Mouse (Mus musculus): ENCODE results near the gene Map1s.

The Map1s gene

GRCm38 (mm10) chr8:70905831-70906736 is at the start of gene Map1s:
Gene Map1s (plus strand): TSS chr8:70905932.
- DNase-seq (ENCODE audit: low read depth), result peak; percentile 87

- DNase-seq (ENCODE audit: low read depth), result no peak
These were observed 49.7 kb upstream of the Map1s start for GRCm38 (mm10) chr8:70856028-70856427.

DNA sequence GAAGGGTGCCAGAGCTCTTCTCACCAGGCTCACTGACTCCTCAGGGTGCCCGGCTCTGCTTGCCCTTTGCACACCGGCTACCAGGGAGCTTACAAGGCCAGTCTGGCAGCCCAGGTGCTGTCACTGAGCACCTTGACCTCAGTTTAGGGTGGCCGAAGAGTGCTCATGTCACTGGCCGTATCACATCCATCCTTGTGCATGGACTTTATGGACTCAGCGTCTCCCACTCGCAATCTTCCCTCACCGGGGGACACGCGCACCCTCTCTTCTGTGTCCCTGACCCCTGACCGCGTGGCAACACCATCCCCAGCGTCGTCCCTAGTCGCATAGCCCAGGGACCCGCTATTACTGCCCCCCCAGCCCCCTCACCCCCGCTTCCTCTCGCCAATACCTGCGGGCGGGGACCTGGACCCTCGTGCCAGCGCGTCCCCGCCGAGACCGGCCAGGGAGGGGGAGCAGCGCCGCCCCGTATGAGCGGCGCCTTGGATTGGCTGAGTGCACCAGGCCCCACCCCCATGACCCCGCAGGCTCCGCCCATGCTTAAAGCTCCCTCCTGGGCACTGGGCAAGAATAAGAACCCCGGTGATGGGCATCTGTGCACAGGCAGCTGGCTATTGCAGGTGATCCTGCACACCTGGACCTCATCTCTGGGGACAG is 49.1 kb upstream of the Map1s start:
- peak; percentile 23 for DNase-seq (ENCODE audit: low read depth)

GRCm38 (mm10) chr8:70857516-70857915 is 48.2 kb upstream of the Map1s start:
- DNase-seq (ENCODE audit: low read depth), result no peak

DNA sequence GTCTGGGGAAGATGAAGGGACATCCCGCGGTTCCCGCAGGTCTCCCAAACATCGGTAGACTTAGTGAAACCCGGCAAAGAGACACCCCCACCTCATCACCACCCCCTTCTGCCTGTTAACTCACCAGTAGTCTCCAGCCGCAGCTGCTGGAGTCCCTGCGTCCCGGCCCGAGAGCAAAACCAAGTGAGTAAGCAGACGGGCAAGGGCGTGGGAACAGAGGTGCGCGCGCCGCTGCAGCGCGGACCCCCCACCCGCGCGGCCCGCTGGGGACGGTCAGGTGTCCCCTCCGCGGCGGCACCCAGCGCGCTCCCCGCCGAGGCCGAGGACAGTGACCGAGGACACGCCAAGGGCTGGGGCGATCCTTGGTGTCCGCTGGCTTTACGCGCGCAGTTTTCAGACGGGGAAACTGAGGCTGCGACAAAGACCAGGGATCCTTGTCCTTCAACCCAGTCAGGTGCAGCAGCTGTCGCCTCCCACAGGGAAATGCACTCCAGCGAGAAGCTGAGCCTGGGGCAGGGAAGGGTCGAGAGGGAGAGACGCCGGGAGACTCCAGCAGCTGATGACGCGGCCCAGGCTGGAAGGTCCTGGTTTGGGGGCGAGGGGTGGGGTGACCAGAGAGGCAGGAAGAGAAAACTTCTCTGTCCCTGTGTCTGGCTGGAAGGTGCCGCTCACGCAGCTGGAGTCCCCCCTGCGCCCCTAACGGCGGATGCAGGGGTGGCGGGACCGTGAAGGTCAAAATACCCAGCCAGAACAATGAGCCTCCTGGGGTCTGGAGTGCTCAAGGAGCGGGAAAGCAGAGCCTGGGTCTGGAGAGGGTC is 42.7 kb upstream of the Map1s start, which contains the start of gene Kcnn1:
Gene Kcnn1, minus strand, starts transcription at position 435 of the 818 bp plus-strand sequence.
- no peak for DNase-seq (ENCODE audit: low read depth)

DNA sequence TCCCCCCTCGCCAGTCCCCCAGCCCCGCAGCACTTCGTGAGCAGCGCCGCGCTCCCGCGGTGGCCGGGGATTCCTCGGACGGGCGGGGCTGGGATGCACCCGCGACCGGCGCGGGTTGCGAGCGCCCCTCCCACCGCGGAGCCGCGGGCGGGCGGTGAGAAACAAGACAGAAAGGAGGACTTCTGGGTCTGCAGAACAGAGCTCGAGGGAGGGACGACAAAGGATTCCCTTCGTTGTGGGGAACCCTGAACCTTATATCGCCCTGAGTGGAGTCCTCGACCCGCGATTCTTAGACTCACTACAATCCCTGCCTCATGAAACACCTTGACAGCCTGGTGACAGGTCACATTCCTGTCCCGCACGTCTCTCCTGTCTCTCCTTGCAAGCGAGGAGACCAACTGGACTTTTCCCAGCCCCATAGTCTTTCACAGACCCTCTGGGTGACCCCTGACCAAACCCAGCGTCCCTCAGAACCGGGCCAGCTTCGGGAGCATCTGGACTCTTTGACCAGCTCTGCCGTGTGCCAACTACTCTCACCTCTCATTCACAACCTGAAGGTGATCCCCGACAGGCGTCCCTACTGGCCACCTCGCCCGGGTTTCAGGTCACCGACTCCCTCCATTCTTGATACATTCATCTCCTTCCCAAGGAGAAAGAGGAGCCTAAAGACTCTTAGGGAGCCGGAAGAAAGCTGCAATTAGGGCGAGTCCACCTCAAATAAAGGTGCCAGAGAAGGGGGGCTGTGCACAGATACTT is 41.6 kb upstream of the Map1s start:
- peak; percentile 63 for DNase-seq (ENCODE audit: low read depth)

DNA sequence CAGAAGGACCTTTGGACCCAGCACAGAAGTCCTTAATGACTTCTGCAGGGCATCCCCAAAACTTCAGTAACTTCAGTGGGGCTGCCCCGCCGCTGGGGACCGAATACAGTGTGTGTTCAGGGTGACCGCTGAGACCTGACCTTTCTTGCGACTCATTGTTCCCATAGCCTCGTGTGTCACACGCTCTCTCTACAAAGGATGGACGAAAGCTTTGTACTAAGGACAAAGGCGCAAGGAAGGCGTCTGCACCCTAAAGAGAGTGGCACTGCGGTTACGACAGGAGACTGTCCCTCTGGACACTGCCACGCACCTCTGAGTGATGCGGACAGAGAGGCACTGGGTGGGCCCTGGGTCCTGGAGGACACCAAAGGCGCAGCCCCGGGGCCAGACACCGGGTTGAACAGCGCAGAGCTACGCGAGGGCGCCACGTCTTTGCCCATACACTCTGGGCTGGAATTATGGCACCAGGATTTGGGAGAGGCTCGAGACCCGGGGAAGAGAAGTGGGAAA is 41.0 kb upstream of the Map1s start:
- DNase-seq (ENCODE audit: low read depth), result no peak

- DNase-seq (ENCODE audit: low read depth), result peak; percentile 100
These were observed 40.3 kb upstream of the Map1s start for GRCm38 (mm10) chr8:70865350-70866000.

DNA sequence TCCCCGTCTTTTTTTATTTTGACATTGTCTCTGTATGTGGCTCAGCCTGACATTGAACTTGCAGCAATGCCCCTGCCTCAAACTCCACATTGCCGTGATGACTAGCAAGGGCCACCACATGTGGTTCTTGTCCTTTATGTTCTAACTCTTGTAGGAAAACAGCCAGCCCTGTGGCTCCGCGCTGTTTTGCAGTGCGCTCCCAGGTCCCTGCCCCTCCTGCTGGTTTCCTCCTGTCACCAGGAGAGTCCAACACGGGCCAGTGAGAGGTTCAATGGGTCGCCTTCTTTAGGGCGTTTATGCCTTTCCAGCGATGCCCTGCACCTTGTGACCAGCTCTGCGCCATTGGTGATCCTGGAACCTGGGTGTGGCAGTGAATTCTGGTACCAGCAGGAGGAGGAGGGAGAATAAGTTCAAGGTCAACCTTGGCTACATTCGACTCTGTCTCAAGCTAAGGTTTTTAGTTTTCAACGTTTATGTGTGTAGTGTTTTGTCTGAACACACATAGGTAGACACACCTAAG is 39.7 kb upstream of the Map1s start:
- DNase-seq (ENCODE audit: low read depth), result peak; percentile 46

- DNase-seq (ENCODE audit: low read depth), result no peak
These were observed 39.2 kb upstream of the Map1s start for GRCm38 (mm10) chr8:70866566-70866965.

DNA sequence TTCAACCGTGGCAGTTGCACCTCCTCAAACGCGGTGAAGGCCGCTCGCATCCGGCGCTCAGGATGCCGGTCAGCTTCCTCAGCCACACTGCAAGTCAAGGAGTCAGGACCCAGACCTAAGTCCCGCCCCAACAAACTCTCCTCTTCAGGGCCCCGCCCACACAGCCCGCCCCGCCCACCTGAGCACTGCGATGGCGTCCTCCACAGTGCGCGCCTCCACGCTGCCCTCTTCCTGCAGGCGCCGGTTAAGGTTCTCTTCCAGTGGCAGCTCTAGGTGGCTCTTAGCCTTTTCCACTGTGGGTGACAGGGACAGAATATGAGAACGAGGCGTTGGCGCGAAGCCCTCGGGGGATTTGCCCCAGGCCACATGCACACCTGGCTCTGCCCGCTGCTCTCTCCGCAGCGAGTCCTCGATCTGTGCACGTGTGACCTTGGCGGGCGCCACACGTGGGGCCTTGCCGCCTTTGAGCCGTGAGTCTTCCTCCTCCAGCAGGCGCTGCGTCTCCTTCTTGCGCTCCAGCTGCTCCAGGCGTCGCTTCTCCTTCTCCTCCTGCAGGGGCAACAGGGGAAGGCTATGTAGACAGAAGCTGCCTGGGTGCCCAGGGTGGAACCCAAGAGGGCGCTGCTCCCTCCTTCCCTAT is 37.1 kb upstream of the Map1s start:
- peak; percentile 77 for DNase-seq (ENCODE audit: low read depth)

DNA sequence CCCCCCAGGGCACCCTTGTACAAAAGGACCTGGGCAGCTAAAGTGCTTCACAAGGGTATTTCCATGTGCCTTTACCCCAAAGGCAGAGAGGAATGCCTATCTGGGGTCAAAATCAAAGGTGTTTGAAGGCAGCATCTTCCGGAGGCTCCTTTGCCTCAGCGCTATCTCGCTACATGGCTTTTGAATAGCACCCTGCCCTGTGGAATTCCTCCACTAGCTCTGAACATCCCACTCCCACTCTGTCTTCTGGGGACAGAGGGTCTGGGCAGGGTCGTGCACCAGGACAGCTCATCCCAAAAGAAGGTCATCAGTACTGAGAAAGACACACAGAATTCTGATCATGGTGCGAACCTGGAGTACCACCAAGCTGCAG is 36.5 kb upstream of the Map1s start:
- no peak for DNase-seq (ENCODE audit: low read depth)

- peak; percentile 86 for DNase-seq (ENCODE audit: low read depth)
These were observed 36.1 kb upstream of the Map1s start for GRCm38 (mm10) chr8:70869601-70870041.

DNA sequence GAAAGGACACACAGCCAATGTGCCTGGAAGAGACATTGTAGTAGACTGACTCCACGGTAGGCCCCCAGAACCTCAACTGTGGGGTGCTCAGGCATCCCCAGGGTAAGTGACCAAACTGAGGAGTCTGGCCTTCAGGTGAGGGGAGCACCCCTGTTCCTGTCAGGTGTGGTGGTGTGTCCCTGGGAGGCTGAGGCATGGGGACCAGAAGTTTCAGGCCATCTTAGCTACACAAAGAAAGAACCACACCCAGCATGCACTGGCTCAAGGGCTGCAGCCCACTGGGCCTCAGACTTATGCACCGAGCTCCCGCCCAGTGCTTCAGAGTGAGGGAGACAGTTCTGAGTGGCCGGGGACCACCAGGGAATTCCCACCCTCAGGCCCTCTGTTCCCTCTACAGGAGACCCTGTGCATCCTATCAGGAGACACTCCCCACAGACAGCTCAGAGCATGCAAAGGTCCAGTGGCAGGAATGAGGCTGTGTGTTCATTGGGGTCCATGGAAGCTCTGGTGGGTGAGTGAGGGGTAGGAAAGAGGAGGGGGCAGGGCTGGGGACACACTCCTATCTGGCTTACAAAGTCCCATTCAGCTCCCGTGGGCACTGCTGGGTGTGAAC is 34.4 kb upstream of the Map1s start:
- no peak for DNase-seq (ENCODE audit: low read depth)

GRCm38 (mm10) chr8:70872643-70873363 is 32.9 kb upstream of the Map1s start:
- DNase-seq (ENCODE audit: low read depth), result peak; percentile 47

DNA sequence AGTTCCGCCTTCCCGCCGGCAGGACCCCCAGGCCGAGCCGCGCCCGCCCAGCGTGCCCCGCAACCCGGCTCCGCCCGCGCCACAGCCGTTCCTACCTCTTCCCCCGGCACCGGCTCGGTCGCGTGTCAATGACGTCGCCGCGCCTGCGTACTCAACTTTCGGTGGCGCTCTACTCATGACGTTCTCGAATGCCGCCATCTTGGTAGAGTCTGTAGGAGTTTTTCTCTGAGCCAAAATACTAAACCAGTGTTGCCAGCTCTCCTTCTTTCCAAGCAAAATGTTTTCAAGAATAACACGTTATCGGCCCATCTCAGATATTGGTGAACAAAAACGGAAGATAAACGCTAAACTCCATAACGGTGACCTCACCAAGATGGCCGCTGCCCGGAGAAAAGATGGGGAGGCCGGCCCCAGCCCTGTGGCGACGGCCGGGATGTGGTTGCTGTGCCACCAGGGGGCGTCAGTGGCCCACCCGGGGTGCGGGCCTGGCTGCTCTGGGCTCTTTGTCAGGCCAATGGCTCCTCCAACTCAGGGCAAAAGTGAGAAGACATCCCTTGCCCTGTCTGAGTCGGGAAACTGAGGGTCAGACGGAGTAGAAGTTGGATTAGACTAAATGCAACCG is 32.3 kb upstream of the Map1s start, which contains the start of gene Ccdc124:
Gene Ccdc124, minus strand, starts transcription at position 572 of the 622 bp plus-strand sequence.
- peak; percentile 97 for DNase-seq (ENCODE audit: low read depth)

DNA sequence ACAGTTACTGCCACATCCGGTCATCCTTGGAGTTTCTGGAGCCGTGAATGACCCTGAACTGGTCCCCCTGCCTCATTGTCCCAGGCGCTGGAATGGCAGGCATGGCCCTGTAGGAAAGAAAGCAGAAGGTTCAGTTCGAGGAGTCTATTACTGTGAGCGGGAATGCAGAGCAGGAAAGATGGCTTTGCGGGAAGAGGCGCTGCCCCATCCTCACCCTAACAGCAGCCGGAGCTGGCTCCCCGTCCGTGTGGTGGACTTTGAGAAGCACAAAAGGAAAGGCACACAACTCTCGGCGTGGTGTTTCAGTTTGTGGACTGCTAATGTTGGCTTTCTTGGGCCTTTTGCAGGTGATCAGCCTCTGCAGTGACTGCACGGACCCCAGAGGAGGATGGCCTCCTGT is 31.3 kb upstream of the Map1s start:
- no peak for DNase-seq (ENCODE audit: low read depth)

DNA sequence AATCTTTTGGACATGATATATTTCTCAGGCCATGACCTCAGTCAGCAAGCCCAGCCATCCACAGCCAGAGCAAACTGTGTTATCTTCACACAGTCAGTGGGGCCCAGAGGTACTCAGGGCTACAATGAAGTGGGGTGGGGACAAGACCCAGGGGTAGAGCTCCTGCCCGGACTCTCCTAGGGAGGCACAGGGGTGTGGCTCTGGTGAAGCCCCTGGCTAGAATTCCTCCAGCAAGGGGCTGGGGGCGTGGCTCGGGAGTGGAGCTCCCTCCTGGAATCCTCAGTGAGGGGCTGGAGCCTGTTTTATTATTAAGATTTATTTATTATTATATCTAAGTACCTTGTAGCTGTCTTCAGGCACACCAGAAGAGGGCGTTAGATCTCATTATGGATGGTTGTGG is 29.4 kb upstream of the Map1s start:
- no peak for DNase-seq (ENCODE audit: low read depth)
